Mouse (Mus musculus) forelimb bud, embryonic 11.5 days (tissue): ENCODE results near the gene Gm14597.
"Not testable (repeated sequence)": the region's sequence is repeated elsewhere in the genome, so short reads cannot be mapped to it uniquely, and the experiment has no call there.

Experiments
- DNase-seq: peaks from one replicate; pipeline ENCODE4 v3.0.0-alpha.2; 2012; ENCODE audit warnings: low read depth, low spot score

The Gm14597 gene

DNA sequence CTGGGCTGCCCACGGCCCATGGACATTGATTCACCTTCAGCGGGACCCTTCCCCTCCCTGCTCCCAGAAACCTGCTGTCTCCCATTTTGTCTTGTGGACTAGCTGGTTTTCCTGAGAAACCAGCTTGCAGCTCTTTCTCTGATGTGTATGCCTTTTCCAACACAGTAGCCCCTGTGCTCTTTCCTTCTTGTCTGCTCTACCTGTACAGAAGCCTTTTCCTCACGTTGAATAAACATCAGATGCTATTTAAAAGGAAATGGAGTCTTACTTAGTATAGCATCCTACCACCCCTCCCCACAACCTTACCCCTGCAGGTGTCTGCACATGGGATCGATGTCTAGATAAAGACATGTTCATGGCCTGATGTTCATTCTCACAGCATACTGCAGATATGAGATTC is at the start of gene Gm14597:
Gm14597 (minus strand) TSS at position 101 of the 400 bp plus-strand sequence.
- not testable (repeated sequence) for DNase-seq

DNA sequence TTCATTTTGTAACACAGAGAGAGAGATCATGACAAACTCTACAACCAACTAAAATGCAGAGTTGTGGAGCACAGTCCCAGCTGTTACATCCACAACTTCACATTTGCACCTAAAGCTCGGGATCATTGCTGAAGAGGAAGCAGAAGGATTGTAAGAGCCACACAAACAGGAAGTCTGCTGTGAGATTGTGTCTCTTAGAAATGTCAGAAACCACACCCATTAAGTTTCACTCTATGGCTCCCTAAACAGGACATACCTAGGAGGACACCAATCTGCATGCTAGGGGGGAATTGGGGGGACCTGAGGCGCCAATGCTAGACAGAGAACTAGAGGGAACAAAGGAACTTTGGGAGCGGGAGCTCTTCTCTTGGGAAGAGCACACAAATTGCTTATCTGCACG is 44.1 kb upstream of the Gm14597 start:
- DNase-seq = not testable (repeated sequence)

GRCm38 (mm10) chrX:53645885-53646284 is 37.1 kb upstream of the Gm14597 start:
- no peak for DNase-seq

GRCm38 (mm10) chrX:53642980-53643961 is 34.5 kb upstream of the Gm14597 start, which contains the start of gene Rtl8a:
TSS of gene Rtl8a (minus strand) at chrX:53643682.
- peak; percentile 72 for DNase-seq

GRCm38 (mm10) chrX:53642604-53642979 is 33.8 kb upstream of the Gm14597 start:
- DNase-seq = not testable (repeated sequence)

DNA sequence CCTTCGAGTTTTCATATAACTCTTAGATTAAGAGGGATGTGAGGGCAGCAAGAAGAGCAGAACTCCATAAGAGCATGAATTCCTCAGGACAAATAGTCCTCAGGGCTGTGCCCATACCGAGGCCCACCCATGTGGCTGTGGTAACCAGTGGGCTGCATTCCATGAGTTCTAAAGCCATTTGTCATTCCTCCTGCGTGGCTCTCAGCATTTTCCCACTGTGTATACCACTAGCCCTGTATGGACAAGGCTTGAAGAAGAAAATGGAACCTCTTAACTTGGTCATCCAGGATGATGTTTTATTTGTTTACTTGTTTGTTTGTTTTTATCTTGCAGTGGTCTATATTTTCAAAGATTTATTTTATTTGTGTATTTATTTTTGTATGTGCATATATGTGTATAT is 29.3 kb upstream of the Gm14597 start:
- not testable (repeated sequence) for DNase-seq

- DNase-seq = not testable (repeated sequence)
These were observed 2.6 kb upstream of the Gm14597 start for GRCm38 (mm10) chrX:53611395-53611794.

DNA sequence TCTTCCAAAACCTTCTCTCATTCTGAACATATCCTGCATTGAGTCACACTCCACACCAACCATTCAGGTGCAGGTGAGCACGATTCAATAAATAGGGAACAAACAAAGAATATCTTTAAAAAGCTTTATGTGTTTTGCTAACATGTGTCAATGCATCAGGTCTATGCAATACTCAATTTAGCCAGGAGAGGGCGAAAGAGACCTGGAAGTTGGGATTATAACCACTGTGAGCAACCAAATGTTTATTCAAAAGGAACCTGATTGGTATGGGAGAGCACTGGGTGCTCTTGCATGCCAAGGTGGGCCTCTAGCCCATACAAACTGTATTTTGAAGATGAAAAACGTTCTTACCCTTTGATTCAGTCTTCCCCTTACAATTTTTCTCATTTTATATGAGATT is 1.8 kb upstream of the Gm14597 start:
- peak; percentile 60 for DNase-seq

DNA sequence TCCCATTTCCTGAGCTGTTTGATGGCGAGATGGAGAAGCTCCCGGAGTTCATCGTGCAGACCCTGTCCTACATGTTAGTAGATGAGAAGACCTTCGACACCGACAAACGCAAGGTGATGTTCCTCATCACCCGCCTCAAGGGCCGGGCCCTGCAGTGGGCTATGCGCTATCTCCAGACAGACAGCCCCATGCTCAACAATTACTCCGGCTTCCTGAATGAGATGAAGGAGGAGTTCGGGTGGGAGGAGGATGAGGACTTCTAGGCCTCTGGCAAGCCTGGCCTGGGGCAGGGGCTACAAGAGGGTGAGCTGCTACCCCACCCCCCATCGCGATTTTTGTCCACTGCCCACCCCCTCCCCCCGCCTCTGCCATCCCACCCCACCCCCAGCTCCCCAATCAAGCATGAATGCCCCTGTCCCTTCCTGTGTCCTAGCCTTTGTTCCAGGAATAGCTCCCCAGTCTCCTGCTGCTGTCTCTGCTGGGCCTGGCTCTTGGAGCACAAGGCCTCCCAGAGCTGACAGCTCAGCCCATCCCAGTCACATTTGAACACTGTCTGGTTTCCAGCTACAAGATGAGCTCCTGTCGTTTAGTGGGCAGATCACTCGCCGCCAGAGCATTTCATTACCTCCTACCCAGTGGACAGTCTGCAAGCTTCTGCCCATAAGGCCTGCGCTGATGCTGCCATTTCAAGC is 511 bp downstream of the Gm14597 start:
- no peak for DNase-seq

GRCm38 (mm10) chrX:53607242-53608121 is 1.3 kb downstream of the Gm14597 start, which contains the start of gene Rtl8c:
TSS of gene Rtl8c (plus strand) at chrX:53608032.
- DNase-seq = peak; percentile 46

GRCm38 (mm10) chrX:53606176-53606575 is 2.6 kb downstream of the Gm14597 start:
- not testable (repeated sequence) for DNase-seq

- not testable (repeated sequence) for DNase-seq
These were observed 8.8 kb downstream of the Gm14597 start for GRCm38 (mm10) chrX:53599993-53600392.

DNA sequence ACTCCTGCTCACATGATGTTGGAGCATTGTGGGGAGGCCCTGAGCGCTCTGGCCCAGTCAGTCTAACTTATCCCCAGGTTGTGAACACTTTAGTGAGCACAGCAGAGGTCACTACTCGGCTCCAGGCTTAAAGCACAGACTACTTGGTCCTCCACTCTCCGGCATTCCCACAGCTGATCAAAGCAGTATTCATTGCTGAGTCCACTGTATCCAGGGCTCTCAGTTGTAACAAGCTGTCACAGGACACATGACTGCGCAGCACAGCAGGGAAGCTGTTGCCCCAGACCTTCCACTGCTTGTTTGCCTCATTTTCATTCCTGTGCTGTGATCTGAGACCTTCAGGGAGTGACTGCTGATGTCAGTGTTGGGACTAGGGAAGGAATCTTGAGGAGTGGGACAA is 25.4 kb downstream of the Gm14597 start:
- not testable (repeated sequence) for DNase-seq

GRCm38 (mm10) chrX:53581407-53581806 is 27.4 kb downstream of the Gm14597 start:
- DNase-seq = not testable (repeated sequence)

DNA sequence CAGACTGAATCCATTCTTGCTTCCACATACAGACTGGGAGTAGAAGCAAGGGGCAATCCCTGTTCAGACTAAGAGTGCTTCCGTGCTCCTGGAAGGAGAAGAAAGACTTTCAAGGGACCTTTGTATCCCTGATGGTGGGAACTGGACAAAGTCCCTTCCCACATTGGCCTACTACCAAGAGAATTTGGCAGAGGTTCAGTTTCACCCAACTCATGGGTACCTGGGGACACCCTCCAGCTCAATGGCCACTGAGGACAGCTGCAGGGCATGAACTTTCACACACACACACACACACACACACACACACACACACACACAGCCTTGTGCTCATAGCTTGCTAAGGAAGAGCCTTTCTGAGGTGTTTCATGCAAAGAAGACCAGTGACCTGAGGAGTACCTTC is 29.5 kb downstream of the Gm14597 start:
- no peak for DNase-seq
